Mouse (Mus musculus): Measurements from ENCODE around the gene Xpr1.

DNA sequence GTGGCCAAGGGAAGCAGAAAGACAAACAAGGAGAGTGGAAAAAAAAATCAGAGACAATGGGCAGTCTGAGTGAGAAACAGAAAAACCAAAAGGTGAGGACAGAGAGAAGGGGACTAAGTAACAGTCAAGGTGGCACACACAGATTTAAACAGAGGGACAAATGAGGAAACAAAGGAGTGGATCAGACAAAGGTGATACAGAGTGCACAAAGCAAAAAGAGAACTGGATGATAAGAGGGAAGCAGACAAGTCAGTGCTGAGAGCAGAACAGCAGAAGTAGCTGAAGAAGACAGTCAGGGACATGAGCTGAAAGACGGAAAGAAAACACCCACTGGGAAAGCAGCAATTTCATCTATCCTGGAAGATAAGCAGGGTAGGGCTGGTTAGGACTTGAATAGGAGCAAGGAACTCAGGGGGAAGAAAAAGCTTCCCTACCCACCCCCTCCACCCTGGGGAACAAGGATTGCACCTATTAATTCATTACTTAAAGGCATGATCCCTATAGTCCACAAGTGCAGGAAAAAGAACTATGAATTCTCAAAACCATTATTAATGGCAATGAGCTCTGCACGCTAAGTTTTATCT is 47.0 kb downstream of the Xpr1 start:
- no peak for TF ChIP-seq CTCF (IDR thresholded peaks at IDR 0.05; ENCODE audit: low read depth, low read length)
- TF ChIP-seq POLR2AphosphoS5 (IDR thresholded peaks at IDR 0.05; ENCODE audit: insufficient replicate concordance, low read depth, low read length), result no peak
- TF ChIP-seq TAL1 (conservative IDR thresholded peaks at IDR 0.05; ENCODE audit: low read depth, low read length), result no peak
